Mouse (Mus musculus) frontal cortex, postnatal 25 days (tissue): Measurements from ENCODE around the gene Utp15.
A peak's percentile ranks its signal among the peaks of the same experiment; 100 is the strongest.

Experiments used
- DNase-seq, 2 experiments: peaks; one replicate each; pipeline ENCODE4 v3.0.0; 2022; ENCODE audit warnings: low spot score in 2 of 2

Gene Utp15

GRCm38 (mm10) chr13:98262636-98263457 lies at the start of gene Utp15, which contains the start of gene Ankra2:
Gene Utp15, minus strand, starts transcription at chr13:98263041.
Gene Ankra2, plus strand, starts transcription at chr13:98263074.
- DNase-seq = peak; percentile 96 to 99

GRCm38 (mm10) chr13:98311597-98311996 lies 48.8 kb upstream of the Utp15 start:
- no peak for DNase-seq

- DNase-seq = no peak
These were observed 45.9 kb upstream of the Utp15 start for GRCm38 (mm10) chr13:98308724-98309123.

GRCm38 (mm10) chr13:98308004-98308403 lies 45.2 kb upstream of the Utp15 start:
- no peak for DNase-seq

GRCm38 (mm10) chr13:98306852-98307475 lies 44.1 kb upstream of the Utp15 start:
- DNase-seq = no peak

GRCm38 (mm10) chr13:98306393-98306792 lies 43.6 kb upstream of the Utp15 start:
- DNase-seq = no peak

- DNase-seq = no peak
These were observed 42.4 kb upstream of the Utp15 start for GRCm38 (mm10) chr13:98305257-98305656.

- DNase-seq = peak; percentile 69 to 76
These were observed 36.3 kb upstream of the Utp15 start for GRCm38 (mm10) chr13:98298833-98299758.

GRCm38 (mm10) chr13:98297883-98298482 lies 35.1 kb upstream of the Utp15 start:
- DNase-seq = no peak

GRCm38 (mm10) chr13:98296072-98296471 lies 33.2 kb upstream of the Utp15 start:
- no peak for DNase-seq

GRCm38 (mm10) chr13:98291712-98292111 lies 28.9 kb upstream of the Utp15 start:
- no peak for DNase-seq

- DNase-seq = no peak
These were observed 27.9 kb upstream of the Utp15 start for GRCm38 (mm10) chr13:98290719-98291118.

GRCm38 (mm10) chr13:98280990-98281650 lies 18.3 kb upstream of the Utp15 start:
- DNase-seq = no peak

- no peak for DNase-seq
These were observed 16.8 kb upstream of the Utp15 start, which contains the start of gene Gm21976 for GRCm38 (mm10) chr13:98279686-98280085. Gene Gm21976, plus strand, starts transcription at chr13:98279887.

- no peak for DNase-seq
These were observed 14.7 kb upstream of the Utp15 start for GRCm38 (mm10) chr13:98277501-98277900.

GRCm38 (mm10) chr13:98276253-98276652 lies 13.4 kb upstream of the Utp15 start:
- DNase-seq = no peak

- no peak for DNase-seq
These were observed 12.8 kb upstream of the Utp15 start for GRCm38 (mm10) chr13:98275646-98276045.

- DNase-seq = no peak
These were observed 11.2 kb upstream of the Utp15 start for GRCm38 (mm10) chr13:98274023-98274422.

GRCm38 (mm10) chr13:98264111-98264510 lies 1.3 kb upstream of the Utp15 start:
- DNase-seq = no peak

- DNase-seq = no peak
These were observed 682 bp upstream of the Utp15 start for GRCm38 (mm10) chr13:98263458-98263987.

- peak; percentile 15 to 54 for DNase-seq
These were observed 7.9 kb downstream of the Utp15 start for GRCm38 (mm10) chr13:98254921-98255320.
